Mouse (Mus musculus) kidney, embryonic 16.5 days (tissue): ENCODE measurements around the gene Prr5. TPM values are rescaled to one million over a fixed set of nuclear protein-coding genes. Genes with fewer than 3 reads are reported as not detected.
A peak's percentile ranks its signal among the peaks of the same experiment; 100 is the strongest.
"Not testable (repeated sequence)": the region's sequence is repeated elsewhere in the genome, so short reads cannot be mapped to it uniquely, and the experiment has no call there.

ENCODE experiments used
- ATAC-seq: fragments of 200-750 bp; cut with Nextera tagmentation; 2 replicates; pipeline ENCODE4 v1.8.0; 2017; ENCODE audit warnings: moderate TSS enrichment; ENCODE audit not compliant: low FRiP score, low TSS enrichment
- H3K27ac ChIP-seq: fragments of 300-500 bp; sonication (generic); 2 replicates; pipeline ENCODE4 v1.5.1; 2014; ENCODE audit warnings: low read length
- H3K27me3 ChIP-seq: fragments of 300-500 bp; sonication (generic); 2 replicates; pipeline ENCODE4 v1.6.1; 2014; ENCODE audit warnings: low read length, control low read depth, mixed read lengths; ENCODE audit not compliant: insufficient read depth
- H3K36me3 ChIP-seq: fragments of 300-500 bp; sonication (generic); 2 replicates; pipeline ENCODE4 v1.6.1; 2014; ENCODE audit warnings: low read length, control low read depth, mixed read lengths; ENCODE audit not compliant: insufficient read depth
- H3K4me1 ChIP-seq: fragments of 300-500 bp; sonication (generic); 2 replicates; pipeline ENCODE4 v1.6.1; 2014; ENCODE audit warnings: low read length, control low read depth, mixed read lengths; ENCODE audit not compliant: insufficient read depth
- H3K4me2 ChIP-seq: fragments of 300-500 bp; sonication (generic); replicated peaks from 2 replicates; pipeline ENCODE4 v1.6.1; 2014; ENCODE audit warnings: low read depth, low read length
- H3K4me3 ChIP-seq: fragments of 300-500 bp; sonication (generic); 2 replicates; pipeline ENCODE4 v1.5.1; 2014; ENCODE audit warnings: mild to moderate bottlenecking, low read length
- H3K9ac ChIP-seq: fragments of 300-500 bp; sonication (generic); replicated peaks from 2 replicates; pipeline ENCODE4 v1.6.1; 2014; ENCODE audit warnings: low read length
- H3K9me3 ChIP-seq: fragments of 300-500 bp; sonication (generic); 2 replicates; pipeline ENCODE4 v1.6.1; 2016; ENCODE audit warnings: low read length, control low read depth
- WGBS: fragments of 180-500 bp; shearing (Covaris S2); extraction: QIAGEN DNeasy Blood & Tissue Kit; methylation state at CpG from one replicate; pipeline ENCODE4 v1.1.7; 2014; 5-methylcytosine and 5-hydroxymethylcytosine counted together
- polyA plus RNA-seq: library from polyadenylated mRNA; unstranded; fragments of >200 nt; fragmentation: Nextera tagmentation; extraction: Ambion mirVana; gene quantifications from 2 replicates; pipeline ENCODE4 v1.2.1, GENCODE M21; 2015

The Prr5 gene
- polyA plus RNA-seq, 1 experiment from 2014 or later = 43.4 TPM

DNA sequence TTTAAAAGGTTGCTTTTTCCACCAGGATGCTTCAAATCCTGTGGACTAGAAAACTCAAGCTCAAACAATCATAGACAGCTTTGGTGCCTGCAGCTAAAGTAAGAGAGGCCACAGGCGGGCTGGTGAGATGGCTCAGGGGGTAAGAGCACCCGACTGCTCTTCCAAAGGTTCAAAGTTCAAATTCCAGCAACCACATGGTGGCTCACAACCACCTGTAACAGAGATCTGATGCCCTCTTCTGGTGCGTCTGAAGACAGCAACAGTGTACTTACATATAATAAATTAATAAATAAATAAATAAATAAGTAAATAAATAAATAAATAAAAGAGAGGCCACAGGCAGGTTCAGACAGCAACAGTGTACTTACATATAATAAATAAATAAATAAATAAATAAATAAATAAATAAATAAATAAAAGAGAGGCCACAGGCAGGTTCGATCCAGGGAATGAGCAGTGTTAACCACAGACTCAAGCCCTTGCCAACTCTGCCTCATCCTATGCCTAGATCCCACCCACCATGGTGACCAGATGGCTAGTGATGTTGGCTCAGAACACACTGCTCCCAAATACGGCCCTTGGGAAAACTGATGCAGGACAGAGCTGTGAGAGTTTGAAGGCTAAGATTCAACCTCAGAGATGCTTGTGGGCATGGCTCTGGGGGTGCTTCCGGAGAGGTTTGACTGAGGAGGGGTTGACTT lies 48.3 kb downstream of the Prr5 start:
- ATAC-seq, H3K9me3 ChIP-seq, H3K27ac ChIP-seq, H3K27me3 ChIP-seq, H3K9ac ChIP-seq, H3K36me3 ChIP-seq, H3K4me2 ChIP-seq, H3K4me3 ChIP-seq: not testable (repeated sequence)
- WGBS = 73% methylated on average over 6 of the region's 6 CpGs
- H3K4me1 ChIP-seq = peaks cover 31% of the 10 kb centered on the region

DNA sequence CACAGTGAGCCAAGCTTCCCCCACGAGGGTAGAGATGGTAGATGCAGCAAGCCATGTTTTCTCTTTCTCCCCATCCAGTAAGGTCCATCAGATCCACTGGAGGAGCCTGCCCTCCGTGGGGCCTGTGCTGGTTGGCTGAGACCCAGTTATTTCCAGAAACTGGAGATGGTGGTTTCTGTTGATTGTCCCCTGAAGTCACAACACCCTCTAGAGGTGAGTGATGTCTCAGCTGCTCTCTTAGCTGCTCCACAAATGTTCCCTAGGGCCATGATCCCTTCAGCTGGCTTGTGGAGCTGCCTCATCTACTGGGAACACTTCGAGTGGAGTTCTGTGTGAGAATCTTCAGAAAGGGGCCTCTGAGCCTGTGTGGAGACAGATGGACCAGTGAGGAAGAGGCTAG lies 49.4 kb downstream of the Prr5 start:
- Histone ChIP-seq H3K36me3 (no peaks in the 10 kb centered on the region), H3K9me3 (no peaks in the 10 kb centered on the region), H3K27ac (no peak overlapping the region), H3K4me1 (peaks cover 29% of the 10 kb centered on the region), H3K4me3 (no peak overlapping the region), H3K9ac (no peak overlapping the region), H3K4me2 (no peak overlapping the region), H3K27me3 (no peaks in the 10 kb centered on the region)
- no peak for ATAC-seq
- 60% methylated on average over 3 of the region's 3 CpGs for WGBS

DNA sequence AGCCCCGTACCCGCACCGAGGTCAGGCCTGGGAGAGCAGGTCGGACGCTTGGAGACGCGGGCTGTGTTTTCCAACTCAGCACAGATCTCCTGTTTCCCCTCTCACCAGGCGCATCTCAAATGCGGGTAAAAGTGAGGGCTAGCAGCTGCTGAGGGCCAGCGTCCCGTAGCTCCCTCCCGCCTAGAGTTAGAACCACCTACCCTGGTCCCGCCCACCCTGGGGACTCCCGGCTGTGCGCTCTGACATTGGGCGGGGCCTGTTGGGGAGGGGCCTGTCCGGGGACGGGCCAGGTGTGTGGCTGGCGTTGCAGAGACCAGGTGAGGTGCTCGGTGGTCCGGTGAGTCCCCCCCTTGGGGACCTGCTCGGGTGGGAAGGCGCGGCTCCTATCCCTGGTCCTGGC lies 50.4 kb downstream of the Prr5 start, which contains the start of gene Arhgap8:
Gene Arhgap8, plus strand, starts transcription at position 262 of the 400 bp plus-strand sequence.
- ATAC-seq = peak; percentile 64
- 1% methylated on average over 20 of the region's 24 CpGs for WGBS

DNA sequence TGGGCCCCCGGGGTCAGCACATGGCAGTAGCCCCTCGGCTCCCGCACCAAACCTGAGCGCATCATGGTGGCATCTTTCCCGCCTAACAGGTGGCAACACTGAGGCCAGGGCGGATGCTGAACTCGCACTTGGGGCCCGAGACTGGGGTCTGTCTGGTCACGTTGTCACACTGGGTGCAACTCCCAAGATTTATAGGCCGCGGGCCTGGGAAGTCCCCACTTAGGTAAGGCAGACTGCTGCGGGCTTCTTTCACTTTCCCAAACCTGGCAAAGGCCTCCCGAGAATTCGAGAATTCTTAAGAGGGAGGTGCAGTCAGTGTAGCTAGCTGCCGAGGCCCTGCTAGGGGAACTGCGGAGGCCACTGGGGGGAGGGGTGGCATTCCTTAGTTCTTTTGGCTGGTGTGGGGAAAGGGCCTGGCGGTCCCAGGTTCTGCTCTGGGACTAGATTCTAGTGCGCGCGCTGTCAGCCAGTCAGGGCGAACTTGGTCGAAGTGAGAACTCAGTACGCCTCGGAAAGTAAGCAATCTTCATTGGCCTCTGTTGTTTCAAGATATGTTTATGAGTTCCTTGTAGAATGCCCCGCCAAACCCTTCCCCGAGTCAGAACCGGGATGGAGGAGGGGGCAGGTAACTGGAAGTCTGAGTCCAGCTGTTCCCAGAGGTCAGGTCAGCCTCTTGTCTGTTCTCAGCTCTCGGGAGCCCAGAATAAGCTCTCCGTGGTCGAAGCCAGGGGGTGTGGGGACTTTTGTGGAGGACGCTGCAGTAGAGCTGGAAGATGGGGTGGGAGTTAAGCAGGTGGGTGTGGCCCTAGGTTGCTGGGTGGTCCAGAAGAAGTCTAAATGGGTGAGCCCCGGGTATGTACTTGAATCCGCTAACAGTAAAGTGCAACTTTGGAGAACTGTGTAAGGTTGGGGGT lies 51.1 kb downstream of the Prr5 start:
- H3K4me1 ChIP-seq = peaks cover 18% of the 10 kb centered on the region
- peak overlapping the region; percentile 68 for H3K9ac ChIP-seq
- H3K36me3 ChIP-seq = no peaks in the 10 kb centered on the region
- peak overlapping the region; percentile 56; the same call in 1 of the 2 replicates for H3K27ac ChIP-seq
- H3K27me3 ChIP-seq = no peaks in the 10 kb centered on the region
- peak overlapping the region; percentile 93 for H3K4me2 ChIP-seq
- no peaks in the 10 kb centered on the region for H3K9me3 ChIP-seq
- WGBS = 5% methylated on average over 33 of the region's 33 CpGs
- ATAC-seq = peak; percentile 50
- H3K4me3 ChIP-seq = peak overlapping the region; percentile 49

More for the DNA sequence above, 50.4 kb downstream of the Prr5 start, which contains the start of gene Arhgap8:
- Histone ChIP-seq H3K9ac (peak within 1 kb of the TSS; percentile 68), H3K36me3 (no peaks in the 10 kb centered on the region), H3K4me2 (peak within 1 kb of the TSS; percentile 93), H3K4me3 (peak within 1 kb of the TSS; percentile 49), H3K4me1 (peaks cover 22% of the 10 kb centered on the region), H3K9me3 (no peaks in the 10 kb centered on the region), H3K27ac (peak within 1 kb of the TSS; percentile 56; the same call in 1 of the 2 replicates), H3K27me3 (no peaks in the 10 kb centered on the region)

DNA sequence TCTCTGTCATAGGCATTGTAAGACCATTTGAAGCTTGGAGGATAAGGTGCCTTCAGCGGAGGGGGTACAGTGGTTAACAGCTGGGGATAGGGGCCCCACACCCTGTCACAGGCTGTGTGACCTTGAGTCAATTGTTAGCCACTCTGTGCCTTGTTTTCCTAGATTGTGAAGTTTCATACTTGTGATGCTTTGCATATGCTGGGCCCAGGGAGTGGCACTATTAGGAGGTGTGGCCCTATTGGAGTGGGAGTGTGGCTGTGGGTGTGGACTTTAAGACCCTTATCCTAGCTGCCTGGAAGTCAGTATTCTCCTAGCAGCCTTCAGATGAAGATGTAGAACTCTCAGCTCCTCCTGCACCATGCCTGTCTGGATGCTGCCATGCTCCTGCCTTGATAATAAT lies 54.2 kb downstream of the Prr5 start:
- not testable (repeated sequence) for ATAC-seq, H3K9ac ChIP-seq
- 100% methylated on average over 1 of the region's 1 CpGs for WGBS

DNA sequence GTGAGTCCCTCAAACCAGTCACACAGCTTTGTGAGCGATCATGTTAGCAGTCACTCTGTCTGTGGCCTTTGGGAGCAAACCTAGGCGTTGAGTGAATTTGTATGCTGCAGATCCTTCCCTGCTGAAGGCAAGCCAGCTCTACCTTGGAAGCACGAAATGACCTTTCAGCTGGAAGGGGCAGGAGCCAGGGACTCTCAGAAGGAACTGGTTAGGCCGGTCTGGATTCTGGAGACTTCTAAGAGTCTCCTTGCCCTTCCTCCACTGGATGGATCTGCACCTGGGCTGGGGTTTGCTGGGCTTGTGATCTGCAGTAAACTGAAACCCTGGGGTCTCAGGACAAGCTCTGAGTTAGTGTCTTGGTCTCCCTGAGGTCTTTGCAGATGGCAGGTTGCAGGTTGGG lies 54.8 kb downstream of the Prr5 start:
- WGBS = 60% methylated on average over 4 of the region's 4 CpGs
- Histone ChIP-seq H3K4me3 (no peak overlapping the region), H3K36me3 (no peaks in the 10 kb centered on the region), H3K4me2 (no peak overlapping the region), H3K9ac (no peak overlapping the region), H3K9me3 (no peaks in the 10 kb centered on the region), H3K4me1 (peaks cover 23% of the 10 kb centered on the region), H3K27ac (peak overlapping the region; percentile 79), H3K27me3 (no peaks in the 10 kb centered on the region)
- ATAC-seq = no peak

More for the DNA sequence above, 54.2 kb downstream of the Prr5 start:
- not testable (repeated sequence) for H3K9me3 ChIP-seq, H3K36me3 ChIP-seq, H3K4me2 ChIP-seq, H3K4me3 ChIP-seq, H3K27me3 ChIP-seq
- Histone ChIP-seq H3K4me1 (peaks cover 23% of the 10 kb centered on the region), H3K27ac (peak overlapping the region; percentile 79; the same call in 1 of the 2 replicates)

DNA sequence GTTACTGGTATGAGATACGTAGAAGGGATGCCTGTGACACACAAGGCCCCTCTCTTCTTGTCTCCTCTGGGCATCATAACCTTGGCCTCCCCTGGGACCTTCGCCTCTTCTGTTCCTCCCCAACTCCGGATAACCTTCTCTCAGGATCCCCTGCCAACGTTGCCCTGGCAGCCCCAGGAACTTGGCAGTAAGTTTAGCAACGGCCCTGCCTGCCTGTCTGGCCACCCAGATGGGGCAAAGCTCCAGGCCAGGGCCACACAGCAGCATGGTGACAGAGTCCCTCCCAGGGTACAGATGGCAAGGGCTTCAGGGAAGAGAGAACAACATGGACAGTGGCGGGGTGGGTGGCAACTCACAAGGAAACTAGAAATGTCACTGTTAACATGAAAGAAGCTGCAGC lies 60.3 kb downstream of the Prr5 start:
- Histone ChIP-seq H3K27ac (no peak overlapping the region), H3K4me1 (peaks cover 9% of the 10 kb centered on the region; the same call in 1 of the 2 replicates), H3K27me3 (no peaks in the 10 kb centered on the region), H3K36me3 (no peaks in the 10 kb centered on the region), H3K4me2 (no peak overlapping the region), H3K9me3 (no peaks in the 10 kb centered on the region), H3K4me3 (no peak overlapping the region), H3K9ac (no peak overlapping the region)
- no peak for ATAC-seq
- WGBS = 78% methylated on average over 6 of the region's 6 CpGs

DNA sequence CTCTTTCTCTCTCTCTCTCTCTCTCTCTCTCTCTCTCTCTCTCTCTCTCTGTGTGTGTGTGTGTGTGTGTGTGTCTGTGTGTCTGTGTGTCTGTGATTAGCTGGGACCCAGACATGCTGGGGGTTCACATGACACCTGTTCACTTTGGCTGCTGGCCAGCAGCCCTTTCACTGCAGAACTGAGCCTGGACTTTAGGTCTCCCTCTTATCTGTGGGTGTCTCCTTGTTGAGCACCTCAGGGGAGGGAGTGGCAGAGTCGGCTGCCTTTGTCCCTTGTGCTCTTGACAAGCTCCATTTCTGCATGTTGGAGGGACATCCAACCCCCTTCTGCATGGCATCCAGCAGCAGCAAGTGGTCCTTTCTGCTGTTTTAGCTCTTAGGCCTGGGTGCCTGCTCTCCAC lies 61.5 kb downstream of the Prr5 start:
- Histone ChIP-seq H3K4me3 (no peak overlapping the region), H3K4me1 (peaks cover 9% of the 10 kb centered on the region; the same call in 1 of the 2 replicates), H3K27me3 (no peaks in the 10 kb centered on the region), H3K4me2 (no peak overlapping the region), H3K9ac (no peak overlapping the region), H3K27ac (no peak overlapping the region), H3K9me3 (no peaks in the 10 kb centered on the region), H3K36me3 (no peaks in the 10 kb centered on the region)
- WGBS = 46% methylated on average over 1 of the region's 1 CpGs
- ATAC-seq = no peak

DNA sequence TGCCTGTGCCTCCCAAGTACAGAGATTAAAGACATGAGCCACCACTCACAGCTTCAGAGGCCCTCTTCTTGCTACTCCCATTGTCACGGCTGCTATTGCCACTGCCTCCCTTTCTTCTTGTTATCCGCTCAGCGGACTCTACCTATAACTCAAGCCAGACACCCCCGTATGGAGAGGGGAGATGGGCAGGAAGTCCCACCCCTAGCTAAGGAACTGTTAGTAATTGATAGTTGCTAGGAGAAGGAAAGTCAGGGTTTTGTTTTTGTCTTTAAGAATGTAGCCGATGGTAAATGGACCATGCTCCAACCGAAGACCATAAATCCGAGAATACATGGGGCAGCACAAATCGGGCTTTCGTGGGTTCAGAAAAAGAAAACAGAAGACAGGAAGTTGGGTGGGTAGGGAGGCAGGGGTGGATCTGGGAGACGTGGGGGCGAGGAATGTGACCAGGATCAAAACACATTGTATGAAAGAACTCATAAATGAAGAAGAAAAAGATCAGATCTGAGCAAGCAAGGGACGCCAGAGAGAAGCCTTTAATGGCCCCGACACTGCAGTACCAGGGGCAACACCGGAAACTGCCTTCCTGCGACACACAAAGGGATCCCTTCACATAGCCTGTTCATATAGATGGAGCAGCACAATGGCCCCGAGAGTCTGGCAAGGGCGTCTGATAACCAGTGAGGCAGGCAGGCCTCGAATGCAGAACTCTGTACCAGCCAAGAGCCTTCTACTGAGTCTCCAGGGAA lies 62.4 kb downstream of the Prr5 start:
- ATAC-seq = no peak
- H3K27ac ChIP-seq = peak overlapping the region; percentile 32; the same call in 1 of the 2 replicates
- H3K9me3 ChIP-seq = no peaks in the 10 kb centered on the region
- no peaks in the 10 kb centered on the region for H3K27me3 ChIP-seq
- H3K4me2 ChIP-seq = no peak overlapping the region
- no peak overlapping the region for H3K4me3 ChIP-seq
- no peaks in the 10 kb centered on the region for H3K36me3 ChIP-seq
- peaks cover 7% of the 10 kb centered on the region; the same call in 1 of the 2 replicates for H3K4me1 ChIP-seq
- WGBS = 26% methylated on average over 18 of the region's 18 CpGs
- no peak overlapping the region for H3K9ac ChIP-seq
